Mouse (Mus musculus) limb, embryonic 11.5 days (tissue): ENCODE results near the gene Emp3. TPM values are rescaled to one million over a fixed set of nuclear protein-coding genes. Genes with fewer than 3 reads are reported as not detected.

Experiments
- ATAC-seq: fragments of 200-750 bp; cut with Nextera tagmentation; 2 replicates; pipeline ENCODE4 v1.8.0; 2017; ENCODE audit warnings: low read depth; ENCODE audit not compliant: insufficient number of reproducible peaks, low FRiP score, low TSS enrichment
- DNase-seq: peaks from one replicate; pipeline ENCODE4 v3.0.0-alpha.2; 2015; ENCODE audit warnings: low spot score
- H3K27ac ChIP-seq: fragments of 300-500 bp; sonication (generic); replicated peaks from 2 replicates; pipeline ENCODE4 v1.5.1; 2014; ENCODE audit warnings: low read depth, mild to moderate bottlenecking, low read length
- H3K27me3 ChIP-seq: fragments of 300-500 bp; sonication (generic); 2 replicates; pipeline ENCODE4 v1.6.1; 2014; ENCODE audit warnings: mild to moderate bottlenecking, low read length, mixed read lengths; ENCODE audit not compliant: control insufficient read depth, insufficient read depth
- H3K36me3 ChIP-seq: fragments of 300-500 bp; sonication (generic); 2 replicates; pipeline ENCODE4 v1.6.1; 2014; ENCODE audit warnings: mild to moderate bottlenecking, low read length, moderate library complexity, mixed read lengths; ENCODE audit not compliant: control insufficient read depth, insufficient read depth
- H3K4me1 ChIP-seq: fragments of 300-500 bp; sonication (generic); 2 replicates; pipeline ENCODE4 v1.6.1; 2014; ENCODE audit warnings: low read length, mixed read lengths; ENCODE audit not compliant: control insufficient read depth, insufficient read depth
- H3K4me2 ChIP-seq: fragments of 300-500 bp; sonication (generic); 2 replicates; pipeline ENCODE4 v1.6.1; 2014; ENCODE audit warnings: low read depth, mild to moderate bottlenecking, moderate library complexity; ENCODE audit not compliant: severe bottlenecking
- H3K4me3 ChIP-seq: fragments of 300-500 bp; sonication (generic); 2 replicates; pipeline ENCODE4 v1.5.1; 2014; ENCODE audit warnings: low read depth, low read length
- H3K9ac ChIP-seq: fragments of 300-500 bp; sonication (generic); 2 replicates; pipeline ENCODE4 v1.6.1; 2014; ENCODE audit warnings: mild to moderate bottlenecking, low read length
- H3K9me3 ChIP-seq: fragments of 300-500 bp; sonication (generic); 2 replicates; pipeline ENCODE4 v1.6.1; 2016; ENCODE audit warnings: low read length; ENCODE audit not compliant: control insufficient read depth
- WGBS: fragments of 180-500 bp; shearing (Covaris S2); extraction: QIAGEN DNeasy Blood & Tissue Kit; methylation state at CpG from one replicate; pipeline ENCODE4 v1.1.7; 2014; 5-methylcytosine and 5-hydroxymethylcytosine counted together
- polyA plus RNA-seq: library from polyadenylated mRNA; unstranded; fragments of >200 nt; fragmentation: Nextera tagmentation; extraction: Ambion mirVana; gene quantifications from 2 replicates; pipeline ENCODE4 v1.2.1, GENCODE M21; 2014

Gene Emp3
- polyA plus RNA-seq, 1 experiment from 2014 or later, result 35.9 TPM

DNA sequence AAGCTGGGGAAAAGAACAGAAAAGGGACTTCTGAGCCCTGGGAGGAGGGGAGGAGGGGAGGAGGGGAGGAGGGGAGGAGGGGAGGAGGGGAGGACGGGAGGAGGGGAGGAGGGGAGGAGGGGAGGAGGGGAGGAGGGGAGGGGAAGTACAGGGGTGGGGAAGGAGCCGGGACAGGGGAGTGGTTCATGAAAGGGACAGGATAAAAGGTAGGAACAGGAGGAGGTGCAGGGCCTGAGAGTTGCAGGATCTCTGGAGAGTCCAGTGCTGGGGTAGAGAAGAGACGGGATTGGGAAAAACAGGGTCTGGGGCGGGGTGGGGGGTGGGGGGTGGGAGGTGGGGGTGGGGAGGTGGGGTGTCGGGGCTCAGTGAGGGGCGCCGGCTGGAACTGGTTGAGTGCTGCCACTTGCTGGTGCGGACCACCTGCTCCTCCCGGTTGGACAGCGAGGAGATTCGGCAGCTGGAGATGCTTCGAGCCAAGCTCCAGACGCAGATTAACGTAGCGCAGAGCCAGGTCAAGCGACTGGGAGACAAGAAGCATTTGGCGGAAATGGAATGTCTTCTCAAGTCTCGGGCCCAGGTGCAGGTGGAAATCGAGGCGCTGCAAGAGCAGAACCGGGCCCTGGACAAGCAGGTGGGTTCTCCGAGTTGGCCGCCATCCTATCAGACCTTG is 7.6 kb upstream of the Emp3 start:
- Histone ChIP-seq H3K4me1 (no peaks in the 10 kb centered on the region), H3K4me2 (no peak overlapping the region), H3K9ac (no peak overlapping the region), H3K27ac (no peak overlapping the region), H3K27me3 (no peaks in the 10 kb centered on the region), H3K9me3 (no peaks in the 10 kb centered on the region; the same call in 1 of the 2 replicates), H3K4me3 (no peak overlapping the region), H3K36me3 (no peaks in the 10 kb centered on the region)
- WGBS, result 11% methylated on average over 20 of the region's 23 CpGs
- DNase-seq, result no peak
- ATAC-seq, result no peak

DNA sequence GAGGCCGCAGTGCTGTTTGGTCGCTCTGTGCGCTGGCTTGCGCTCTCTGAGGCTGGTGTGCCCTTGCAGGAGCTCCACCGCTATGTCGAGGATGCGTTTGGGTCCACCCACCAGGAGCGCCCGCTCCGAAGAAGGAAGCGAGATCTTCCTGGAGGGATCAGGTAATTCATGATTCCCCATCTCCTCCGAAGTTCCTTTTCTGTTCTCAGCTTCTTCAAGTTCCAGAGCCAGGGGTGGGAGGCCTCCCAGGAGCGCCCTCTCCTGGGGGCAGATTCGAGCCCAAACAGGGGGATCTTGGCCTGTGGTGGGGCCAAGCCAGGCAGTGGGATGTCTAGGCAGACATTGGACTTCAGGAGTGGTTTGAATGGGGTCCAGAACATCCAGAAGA is 3.2 kb upstream of the Emp3 start:
- Histone ChIP-seq H3K4me1 (peaks cover 19% of the 10 kb centered on the region), H3K27me3 (no peaks in the 10 kb centered on the region), H3K27ac (no peak overlapping the region), H3K9me3 (no peaks in the 10 kb centered on the region), H3K4me3 (peak overlapping the region; percentile 31), H3K9ac (no peak overlapping the region), H3K36me3 (no peaks in the 10 kb centered on the region), H3K4me2 (peak overlapping the region; percentile 56)
- 11% methylated on average over 14 of the region's 14 CpGs for WGBS
- ATAC-seq (no peak), DNase-seq (peak; percentile 61)

DNA sequence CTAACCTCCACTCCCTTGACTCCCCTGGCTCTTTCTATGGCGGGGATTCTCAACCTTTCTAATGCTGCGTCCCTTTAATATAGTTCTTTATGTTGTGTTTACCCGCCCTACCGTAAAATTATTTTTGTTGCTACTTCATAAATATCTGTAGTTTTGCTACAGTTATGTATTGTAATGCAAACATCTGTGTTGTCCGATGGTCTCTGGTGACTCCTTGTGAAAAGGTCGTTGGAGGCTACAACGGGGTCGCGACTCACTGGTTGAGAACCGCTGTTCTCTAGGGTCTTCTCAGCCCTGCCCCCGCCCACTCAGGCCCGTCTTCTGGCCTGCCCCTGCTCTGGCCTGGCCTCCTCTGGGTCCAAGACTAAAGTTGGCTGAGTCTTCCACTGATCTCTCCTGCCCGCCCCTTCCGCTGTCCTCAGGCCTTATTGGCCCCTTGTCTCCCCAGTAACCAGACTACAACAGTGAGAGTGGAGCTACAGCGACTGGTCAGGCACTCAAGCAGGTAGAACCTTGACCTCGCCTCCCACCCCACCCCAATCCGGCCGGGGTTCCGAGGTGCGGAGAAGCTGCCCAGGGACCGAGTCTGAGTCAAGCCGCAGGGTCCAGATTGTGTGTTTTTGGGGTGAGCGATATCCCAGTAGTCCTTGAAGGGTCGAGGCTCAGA is 2.7 kb upstream of the Emp3 start, which contains the start of gene Ccdc114:
Gene Ccdc114 (plus strand): TSS at position 311 of the 667 bp plus-strand sequence.
- Histone ChIP-seq H3K9me3 (no peaks in the 10 kb centered on the region), H3K9ac (no peak within 1 kb of the TSS; the same call in 1 of the 2 replicates), H3K27me3 (no peaks in the 10 kb centered on the region), H3K4me2 (peak within 1 kb of the TSS; percentile 56), H3K4me3 (peak within 1 kb of the TSS; percentile 31), H3K36me3 (no peaks in the 10 kb centered on the region), H3K4me1 (peaks cover 19% of the 10 kb centered on the region), H3K27ac (peak within 1 kb of the TSS; percentile 75)
- 4% methylated on average over 24 of the region's 24 CpGs for WGBS
- DNase-seq, result peak; percentile 67
- ATAC-seq, result peak; percentile 14; the same call in 1 of the 2 replicates

DNA sequence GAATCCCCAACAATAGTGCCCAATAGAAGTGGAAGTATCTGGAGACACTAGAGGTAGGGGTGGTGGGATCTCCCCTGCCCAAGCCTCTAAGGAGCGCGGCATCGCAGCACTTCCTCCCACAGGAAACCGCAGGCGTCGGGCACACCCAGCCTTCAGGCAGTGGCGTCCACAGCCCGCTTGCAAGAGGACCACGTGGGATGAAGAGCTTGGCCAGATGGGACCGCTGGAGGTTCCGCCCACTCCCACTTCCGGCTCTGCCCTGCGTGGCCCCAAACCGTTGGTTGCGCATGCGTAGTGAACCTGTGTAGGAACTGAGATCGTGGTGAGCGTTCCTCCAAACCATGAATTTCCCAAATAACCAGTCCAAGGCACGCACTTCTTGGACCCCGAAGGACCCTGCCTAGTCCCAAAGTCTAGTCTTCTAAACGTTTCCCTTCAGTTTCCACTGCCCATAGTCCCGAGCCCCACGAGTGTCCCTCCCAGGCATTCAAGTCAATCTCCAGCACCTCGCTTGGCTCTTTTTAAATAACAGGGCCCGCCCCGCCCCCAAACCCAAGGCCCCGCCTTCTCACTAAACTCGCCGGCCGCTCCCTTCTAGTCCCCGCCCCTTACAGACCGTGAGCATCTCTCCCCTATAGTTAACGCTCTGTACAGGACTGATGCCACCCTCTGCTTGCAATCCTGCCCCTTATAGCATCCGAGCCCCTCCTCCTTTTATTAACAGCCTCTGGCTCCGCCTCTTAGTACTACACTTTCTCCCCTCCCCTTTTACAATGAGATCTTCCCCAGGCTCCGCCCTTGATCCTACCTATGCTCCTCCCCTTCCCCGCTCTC is 1.9 kb upstream of the Emp3 start:
- no peak overlapping the region; the same call in 1 of the 2 replicates for H3K9ac ChIP-seq

DNA sequence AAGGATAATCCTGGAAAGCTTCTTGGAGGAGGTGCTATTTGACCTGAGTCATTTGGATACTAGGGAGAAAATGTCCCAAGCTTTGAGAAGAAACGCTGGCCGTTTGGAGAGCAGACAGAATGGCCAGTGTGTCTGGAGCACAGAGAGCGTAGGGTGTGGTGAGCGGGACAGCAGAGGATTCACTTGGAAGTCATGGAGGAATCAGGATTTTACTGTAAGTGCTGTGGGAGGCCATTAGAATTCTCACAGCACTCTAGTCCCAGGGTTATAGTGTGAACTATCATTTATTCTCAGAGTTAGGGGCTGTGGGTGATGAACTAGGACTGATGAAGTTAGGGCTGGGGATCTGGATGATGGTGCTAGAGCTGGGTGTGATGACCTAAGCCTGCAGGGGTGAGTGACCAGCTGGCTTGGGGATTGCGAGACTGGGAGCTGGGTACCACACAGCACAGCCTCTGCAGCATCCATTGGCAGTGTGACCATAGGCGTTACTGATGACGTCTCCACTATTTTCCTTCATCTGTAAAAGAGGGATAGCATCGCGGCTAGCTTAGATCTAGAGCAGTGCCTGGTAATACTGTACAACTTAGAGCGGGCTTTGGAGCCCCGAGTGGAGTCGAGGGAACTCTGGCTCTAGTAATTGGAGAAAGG is 871 bp upstream of the Emp3 start:
- peaks cover 29% of the 10 kb centered on the region for H3K4me1 ChIP-seq
- DNase-seq, result no peak
- no peak overlapping the region; the same call in none of the 2 replicates for H3K4me2 ChIP-seq
- no peaks in the 10 kb centered on the region for H3K36me3 ChIP-seq
- H3K27me3 ChIP-seq, result no peaks in the 10 kb centered on the region
- no peak overlapping the region for H3K4me3 ChIP-seq
- peak overlapping the region; percentile 75 for H3K27ac ChIP-seq
- WGBS, result 80% methylated on average over 12 of the region's 12 CpGs
- H3K9me3 ChIP-seq, result no peaks in the 10 kb centered on the region
- peak overlapping the region; percentile 34; the same call in 1 of the 2 replicates for H3K9ac ChIP-seq
- no peak for ATAC-seq

More for the DNA sequence above, 1.9 kb upstream of the Emp3 start:
- no peaks in the 10 kb centered on the region for H3K27me3 ChIP-seq
- 2% methylated on average over 37 of the region's 37 CpGs for WGBS
- H3K4me2 ChIP-seq, result peak overlapping the region; percentile 56
- peak; percentile 87 for ATAC-seq
- peaks cover 19% of the 10 kb centered on the region for H3K4me1 ChIP-seq
- no peaks in the 10 kb centered on the region for H3K36me3 ChIP-seq
- peak; percentile 95 for DNase-seq
- H3K27ac ChIP-seq, result peak overlapping the region; percentile 75
- H3K9me3 ChIP-seq, result no peaks in the 10 kb centered on the region
- H3K4me3 ChIP-seq, result peak overlapping the region; percentile 31

DNA sequence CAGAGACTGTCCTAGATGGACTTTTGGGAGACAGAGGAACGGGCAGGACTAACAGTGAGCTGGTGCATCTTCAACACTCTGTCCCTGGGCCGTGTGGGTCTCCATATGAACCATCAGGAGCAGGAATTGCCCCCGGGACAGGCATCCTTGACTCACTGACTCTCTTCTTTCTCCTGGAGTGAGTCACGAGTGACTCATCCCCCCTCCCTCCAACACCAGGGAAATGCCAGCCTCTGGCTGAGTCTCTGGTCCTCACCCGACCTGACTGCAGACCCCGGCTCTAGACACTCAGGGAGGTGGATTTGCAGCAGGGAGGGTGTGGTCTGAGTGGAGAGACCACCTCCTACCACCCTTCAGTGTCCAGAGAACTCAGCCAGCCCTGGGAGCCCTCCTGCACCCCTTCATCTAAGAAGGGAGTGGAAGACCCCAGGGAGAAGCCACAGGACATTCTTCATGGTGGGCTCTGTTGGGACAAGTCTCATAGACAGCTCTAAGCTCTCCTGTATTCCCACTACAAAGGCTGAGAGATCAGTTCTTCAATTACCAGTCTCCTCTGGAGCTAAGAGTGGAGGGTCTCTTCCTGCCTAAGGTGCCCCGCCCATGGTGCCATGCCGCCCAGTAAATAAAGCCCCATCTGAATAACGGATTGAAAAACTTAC is 492 bp downstream of the Emp3 start:
- Histone ChIP-seq H3K27me3 (no peaks in the 10 kb centered on the region), H3K27ac (no peak overlapping the region), H3K36me3 (no peaks in the 10 kb centered on the region), H3K9ac (peak overlapping the region; percentile 35), H3K9me3 (no peaks in the 10 kb centered on the region), H3K4me2 (peak overlapping the region; percentile 43), H3K4me1 (peaks cover 43% of the 10 kb centered on the region), H3K4me3 (peak overlapping the region; percentile 16)
- ATAC-seq, result no peak
- no peak for DNase-seq
- WGBS, result 37% methylated on average over 9 of the region's 9 CpGs

DNA sequence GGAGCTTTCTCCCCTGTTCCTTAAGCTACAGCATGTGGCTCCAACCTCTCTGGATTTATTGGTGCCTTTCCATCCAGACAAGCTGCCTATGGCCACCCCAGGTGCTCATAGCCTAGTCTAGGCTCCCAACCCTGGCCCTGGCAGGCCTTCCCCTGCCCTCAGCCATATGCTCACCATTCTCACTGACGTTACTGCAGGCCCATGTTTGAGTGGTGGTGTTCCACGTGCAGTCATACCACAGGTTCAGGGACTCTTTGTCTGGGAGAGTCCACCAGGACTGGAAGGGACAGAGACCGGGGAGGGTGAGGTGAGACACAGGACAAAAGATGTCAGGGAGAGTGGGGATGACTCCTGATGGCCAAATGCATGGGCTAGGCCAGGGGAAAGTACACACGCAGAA is 1.4 kb downstream of the Emp3 start:
- no peak overlapping the region for H3K4me2 ChIP-seq
- H3K9me3 ChIP-seq, result no peaks in the 10 kb centered on the region
- no peak overlapping the region for H3K9ac ChIP-seq
- H3K27me3 ChIP-seq, result no peaks in the 10 kb centered on the region
- no peak for ATAC-seq
- WGBS, result 77% methylated on average over 4 of the region's 4 CpGs
- no peak overlapping the region for H3K4me3 ChIP-seq
- H3K4me1 ChIP-seq, result peaks cover 44% of the 10 kb centered on the region
- no peaks in the 10 kb centered on the region for H3K36me3 ChIP-seq
- H3K27ac ChIP-seq, result no peak overlapping the region
- no peak for DNase-seq
